Mouse (Mus musculus) c-Kit-positive CD71-positive TER-119-negative erythroid progenitor cells, embryonic 14.5 days (primary cell): ENCODE results near the gene Lrrc7.
"Not testable (repeated sequence)": the region's sequence is repeated elsewhere in the genome, so short reads cannot be mapped to it uniquely, and the experiment has no call there.

Experiments used
- DNase-seq: peaks from one replicate; pipeline ENCODE4 v3.0.0-alpha.2; 2013; ENCODE audit warnings: low read depth

Lrrc7 gene

DNA sequence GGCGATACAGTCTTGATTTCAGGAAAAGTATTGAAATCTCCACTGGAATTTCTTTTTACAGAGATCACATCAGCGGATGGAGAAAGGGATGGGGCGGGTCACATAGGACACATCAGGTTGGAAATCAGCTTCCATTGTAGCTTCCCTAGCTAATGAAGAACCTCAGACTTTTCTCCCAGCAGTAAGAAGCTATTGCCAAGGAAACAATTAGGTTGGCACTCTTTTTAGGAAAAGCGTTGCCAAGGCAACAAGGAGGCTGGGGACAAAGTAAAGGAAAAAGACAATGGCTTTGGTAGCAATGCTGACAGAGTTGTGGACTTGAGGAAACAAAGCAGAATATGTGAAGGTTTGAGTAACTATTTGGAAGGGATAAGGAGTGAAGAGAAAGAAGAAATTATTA is 393.6 kb downstream of the Lrrc7 start:
- DNase-seq, result no peak

- no peak for DNase-seq
Observed at GRCm38 (mm10) chr3:158165004-158165403, 397.0 kb downstream of the Lrrc7 start.

- DNase-seq, result no peak
Observed at GRCm38 (mm10) chr3:158164452-158164851, 397.6 kb downstream of the Lrrc7 start.

DNA sequence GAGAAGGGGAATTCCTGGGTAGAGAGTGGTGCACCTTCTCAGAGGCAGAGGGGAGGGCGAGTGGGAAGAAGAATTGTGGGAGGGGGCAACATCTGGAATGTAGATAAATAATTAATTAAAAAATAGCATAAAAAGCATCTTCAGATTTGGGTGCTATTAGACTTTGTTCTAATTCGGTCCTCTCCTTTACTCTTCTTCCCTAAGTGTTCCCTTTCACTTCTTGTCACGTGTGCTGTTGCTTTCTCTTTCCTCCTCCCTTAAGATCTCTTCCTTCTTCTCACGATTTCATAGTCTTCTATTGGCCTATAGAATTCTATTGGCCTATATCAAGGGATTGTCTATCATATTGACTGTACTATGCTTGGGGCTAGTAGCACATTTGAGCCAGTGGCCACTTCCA is 398.9 kb downstream of the Lrrc7 start:
- no peak for DNase-seq

GRCm38 (mm10) chr3:158161924-158162490 is 400.0 kb downstream of the Lrrc7 start:
- DNase-seq, result no peak

- no peak for DNase-seq
Observed at GRCm38 (mm10) chr3:158155515-158156286, 406.3 kb downstream of the Lrrc7 start.

GRCm38 (mm10) chr3:158154134-158154533 is 407.9 kb downstream of the Lrrc7 start:
- DNase-seq, result no peak

DNA sequence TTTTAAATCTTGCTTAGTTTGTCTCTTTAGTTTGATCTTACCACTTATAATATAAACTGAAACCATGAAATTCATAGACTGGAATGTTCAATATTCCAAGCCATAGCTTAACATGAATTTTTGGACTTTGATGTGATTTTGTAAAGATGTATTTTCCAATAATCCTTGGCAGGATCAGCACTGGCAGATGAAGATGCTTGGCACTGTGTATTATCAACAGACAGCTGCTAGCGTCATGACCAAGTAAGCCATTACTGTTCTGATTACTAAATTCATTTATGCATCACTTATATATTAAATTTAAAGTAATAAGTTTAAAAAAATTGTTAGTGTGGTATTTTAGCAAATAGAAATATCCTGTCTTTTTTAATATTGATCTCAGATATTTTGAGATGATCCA is 413.0 kb downstream of the Lrrc7 start:
- DNase-seq, result no peak

GRCm38 (mm10) chr3:158140629-158141028 is 421.4 kb downstream of the Lrrc7 start:
- no peak for DNase-seq

DNA sequence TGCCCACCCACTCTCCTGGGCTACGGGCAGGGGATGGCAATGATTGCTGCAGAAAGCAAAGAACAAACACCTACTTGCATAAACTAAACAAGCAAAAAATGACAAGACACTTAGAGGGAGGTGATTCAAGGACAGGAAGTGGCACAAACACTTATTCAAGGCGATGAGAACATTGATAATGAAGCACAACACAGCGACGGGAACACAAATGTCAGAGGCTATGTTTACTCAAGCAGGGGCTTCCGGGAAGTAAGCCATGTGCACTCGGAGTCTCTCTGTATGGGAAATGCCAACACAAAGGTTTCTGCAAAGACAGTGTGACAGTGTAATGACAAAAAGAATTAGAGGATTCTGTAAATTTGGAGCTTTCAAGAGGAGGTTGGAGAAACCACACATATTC is 424.2 kb downstream of the Lrrc7 start:
- no peak for DNase-seq

DNA sequence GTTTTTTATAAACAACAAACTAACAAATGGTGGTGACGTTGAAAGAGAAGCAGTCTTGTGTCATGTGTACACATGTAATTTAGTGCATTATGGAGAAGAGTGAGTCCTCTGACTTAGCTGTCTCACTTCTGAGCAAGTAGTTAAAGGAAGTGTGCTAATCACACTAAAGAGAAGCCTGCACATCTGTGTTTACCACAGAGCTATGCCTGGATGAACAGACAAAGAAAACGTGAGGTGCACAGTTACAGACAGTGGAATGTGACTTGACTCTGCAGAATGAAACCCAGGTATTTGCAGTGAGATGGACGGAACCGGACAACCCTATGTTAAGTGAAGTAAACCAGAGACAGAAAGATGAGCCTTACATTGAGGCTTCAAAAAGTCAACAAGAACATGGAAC is 430.3 kb downstream of the Lrrc7 start:
- DNase-seq, result no peak

GRCm38 (mm10) chr3:158131233-158131632 is 430.8 kb downstream of the Lrrc7 start:
- DNase-seq, result no peak

- no peak for DNase-seq
Observed at GRCm38 (mm10) chr3:158122899-158123298, 439.1 kb downstream of the Lrrc7 start.

DNA sequence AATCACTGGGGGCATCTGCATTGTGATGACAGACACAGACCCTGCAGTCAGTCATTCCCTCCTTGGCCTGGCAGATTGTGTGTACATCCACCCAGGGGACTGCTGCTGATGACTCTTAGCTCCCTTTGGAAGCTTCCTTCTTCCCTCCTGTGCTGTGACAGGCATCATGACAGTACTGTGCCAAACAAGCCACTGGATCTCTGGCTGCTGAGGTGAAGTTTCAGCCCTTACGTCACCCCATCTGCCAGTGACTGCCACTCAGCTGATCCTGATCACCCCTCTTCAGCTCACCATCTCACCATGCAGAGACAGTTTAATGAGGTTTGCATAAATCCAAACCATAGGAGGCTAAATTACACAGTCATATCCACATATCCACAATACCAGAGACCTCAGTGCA is 456.8 kb downstream of the Lrrc7 start:
- no peak for DNase-seq

DNA sequence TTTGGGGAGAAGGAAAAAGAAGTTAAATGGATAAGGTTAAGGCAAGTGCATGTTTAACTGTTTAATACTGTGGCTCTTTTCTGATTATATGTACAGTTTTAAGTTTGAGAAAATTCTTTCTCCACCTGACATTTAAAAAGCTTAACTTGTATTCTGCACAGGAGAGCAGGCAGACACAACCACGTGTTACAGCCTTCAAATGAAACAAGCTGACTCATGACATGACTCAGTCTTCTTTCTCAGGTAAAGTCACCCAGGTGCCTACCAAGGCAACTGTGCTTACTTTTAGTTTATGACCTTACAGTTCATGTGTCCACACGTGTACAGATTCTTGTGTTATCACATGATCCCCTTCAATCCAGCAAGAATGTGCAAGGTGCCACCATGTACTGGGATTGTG is 458.6 kb downstream of the Lrrc7 start:
- no peak for DNase-seq

DNA sequence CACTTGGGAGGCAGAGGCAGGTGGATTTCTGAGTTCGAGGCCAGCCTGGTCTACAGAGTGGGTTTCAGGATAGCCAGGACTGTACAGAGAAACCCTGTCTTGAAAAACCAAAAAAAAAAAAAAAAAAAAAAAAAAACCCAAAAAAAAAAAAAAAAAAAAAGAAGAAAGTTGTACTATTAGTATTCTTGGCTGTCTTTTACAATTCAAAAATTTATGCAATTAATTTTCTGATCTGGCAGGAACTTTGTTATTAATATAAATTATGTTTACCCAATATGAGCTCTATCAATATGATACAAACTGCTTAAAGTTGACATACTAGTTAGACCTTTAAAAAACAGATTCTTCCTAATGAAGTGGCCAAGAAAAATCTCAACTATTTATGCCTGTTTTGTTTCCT is 459.5 kb downstream of the Lrrc7 start:
- DNase-seq, result not testable (repeated sequence)

GRCm38 (mm10) chr3:158102043-158102442 is 460.0 kb downstream of the Lrrc7 start:
- not testable (repeated sequence) for DNase-seq

GRCm38 (mm10) chr3:158093919-158094318 is 468.1 kb downstream of the Lrrc7 start:
- no peak for DNase-seq

DNA sequence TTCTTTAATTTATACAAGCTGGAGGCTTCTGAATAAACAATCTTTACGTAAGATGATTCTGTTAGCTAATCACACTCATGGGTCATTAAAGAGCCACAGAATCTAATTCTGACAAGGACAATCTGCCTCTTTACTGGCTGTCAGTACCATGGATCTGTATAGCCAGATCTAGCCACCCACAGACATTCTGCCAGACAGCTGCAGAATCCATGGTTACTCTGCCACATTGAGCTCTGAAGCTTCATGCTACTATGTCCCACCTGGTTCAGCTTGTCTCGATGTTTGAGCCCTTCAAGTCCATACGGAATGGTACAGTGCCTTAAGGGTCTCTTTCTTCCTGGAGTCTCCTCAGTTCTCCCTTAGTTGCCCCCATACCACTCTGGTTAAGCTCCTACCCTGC is 470.4 kb downstream of the Lrrc7 start:
- DNase-seq, result no peak

GRCm38 (mm10) chr3:158077828-158078227 is 484.2 kb downstream of the Lrrc7 start:
- DNase-seq, result no peak

DNA sequence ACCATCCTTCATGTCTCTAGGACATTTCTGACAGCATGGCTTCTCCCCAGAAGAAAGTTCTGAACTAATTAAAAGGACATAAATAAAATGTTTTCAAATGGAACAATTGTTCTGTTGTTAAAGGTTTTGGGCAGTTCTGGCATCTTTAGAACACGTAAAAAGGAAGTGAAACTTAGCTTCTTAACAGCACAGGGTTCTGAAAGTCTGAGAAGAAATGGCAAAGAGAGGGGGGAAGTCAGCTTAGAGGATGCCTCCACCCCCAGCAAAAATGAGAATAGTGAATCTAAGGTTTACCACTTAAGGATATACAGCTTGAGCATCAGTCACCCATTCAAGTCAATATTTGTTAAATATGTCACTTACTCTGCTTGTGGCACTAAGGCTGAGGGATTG is 484.6 kb downstream of the Lrrc7 start:
- DNase-seq, result no peak

DNA sequence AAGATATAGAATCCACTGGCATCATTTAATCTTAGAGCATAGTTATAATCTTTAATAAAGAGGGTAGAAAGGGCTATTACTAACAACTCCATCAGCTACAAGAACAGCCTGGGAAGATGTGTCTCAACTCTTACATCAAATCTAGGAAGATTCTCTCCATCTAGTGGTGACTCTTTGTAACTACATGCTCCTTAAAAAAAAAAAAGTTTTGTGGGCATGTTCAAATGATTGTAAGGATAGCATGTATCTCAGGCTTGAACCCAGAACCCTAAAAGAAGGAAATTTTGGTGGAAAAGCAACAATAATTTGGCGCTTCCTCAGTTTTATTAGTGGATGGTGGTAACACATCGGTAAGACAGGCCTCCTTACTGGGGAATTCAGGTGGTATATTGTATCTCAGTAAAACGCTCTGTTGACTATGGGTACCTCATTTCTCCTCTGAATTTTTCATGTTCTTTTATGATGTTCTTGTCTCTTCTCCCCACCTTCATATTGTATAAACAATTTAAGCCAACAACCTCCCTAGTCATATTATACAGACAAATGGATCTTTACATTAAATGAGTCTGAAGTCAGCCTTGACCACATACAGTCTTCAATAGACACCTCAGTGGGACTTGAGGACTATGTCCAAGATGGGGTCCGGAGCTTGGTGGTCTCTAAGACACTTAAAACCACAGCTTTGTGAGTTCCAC is 485.2 kb downstream of the Lrrc7 start:
- peak; percentile 27 for DNase-seq

DNA sequence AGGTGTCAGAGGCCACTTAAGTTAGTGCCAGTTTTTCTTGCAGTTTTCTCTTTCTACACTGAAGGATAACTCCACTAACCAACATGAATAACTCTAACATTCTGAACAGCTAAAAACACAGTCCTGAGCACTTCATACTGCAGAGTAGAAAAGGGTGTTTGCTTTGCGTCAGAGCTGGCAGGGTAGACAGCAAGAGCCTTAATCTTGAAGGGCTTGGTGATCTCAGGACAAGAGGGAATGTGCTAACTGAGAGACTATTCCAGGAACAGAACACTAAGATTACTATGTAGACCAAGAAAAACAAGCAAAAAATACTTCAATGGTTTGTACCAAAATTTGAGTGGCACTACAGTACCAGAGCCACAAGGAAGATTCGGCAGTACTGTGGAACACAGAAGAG is 487.0 kb downstream of the Lrrc7 start:
- DNase-seq, result no peak
